22 mouse cellular contexts compared by ENCODE assay signal in genomic region chr1:132922257-132922656, GRCm38 (mm10). TPM values are rescaled to one million over a fixed set of nuclear protein-coding genes. Genes with fewer than 3 reads are reported as not detected.
A peak's percentile ranks its signal among the peaks of the same experiment; 100 is the strongest.
DNase-seq lines count a peak whose midpoint lies in the region; ATAC-seq lines count a peak whose summit lies in the region.
"Had no signal": no experiment of that assay in that cellular context is flagged by ENCODE, and none has a peak within 500 bp of the region (broad histone marks: within the 10 kb centered on the region; RNA-seq: fewer than 3 reads in every experiment).

No protein-coding gene starts in this region.

- DNase-seq in neural tube, embryonic 10.5 days (ENCODE audit: extremely low spot score, low spot score) = no peak
- DNase-seq in hindbrain, embryonic 11.5 days (ENCODE audit: low spot score) = peak; percentile 38
- DNase-seq in midbrain, embryonic 11.5 days (ENCODE audit: low spot score, missing footprints) = peak; percentile 88
- no peak for DNase-seq in embryo, embryonic 11 days
- DNase-seq in MN1 (ENCODE audit: low spot score) = no peak
- DNase-seq in layer of hippocampus, postnatal 10 days (ENCODE audit: low spot score in 2 of 2) = no peak
- DNase-seq: adrenal gland, postnatal 14 days; B cell, adult 2 months; cerebellum, adult 9-11 months; gastrocnemius, postnatal 25 days; heart, postnatal 14 days; spleen, adult 18-20 months; thymus, adult 2 months had no signal

- H3K27me3 ChIP-seq in neural tube, embryonic 13.5 days = no peaks in the 10 kb centered on the region
- H3K27me3 ChIP-seq in hindbrain, embryonic 11.5 days (ENCODE audit: control insufficient read depth, insufficient read depth, low read length) = no peaks in the 10 kb centered on the region; the same call in 1 of the 2 replicates
- no peaks in the 10 kb centered on the region for H3K27me3 ChIP-seq in midbrain, embryonic 11.5 days (ENCODE audit: control insufficient read depth, insufficient read depth, low read length)

- H3K4me2 ChIP-seq in neural tube, embryonic 13.5 days = no peak overlapping the region
- no peak overlapping the region for H3K4me2 ChIP-seq in hindbrain, embryonic 11.5 days (replicated peaks; ENCODE audit: low read depth, low read length)
- H3K4me2 ChIP-seq in midbrain, embryonic 11.5 days = no peak overlapping the region
- H3K4me2 ChIP-seq: limb, embryonic 12.5 days had no signal

- ATAC-seq in neural tube, embryonic 13.5 days (ENCODE audit: low read depth) = peak; percentile 9; the same call in 1 of the 2 replicates
- ATAC-seq in hindbrain, embryonic 11.5 days (ENCODE audit: low FRiP score) = no peak
- ATAC-seq in midbrain, embryonic 11.5 days (ENCODE audit: low FRiP score) = 0 out of 2 replicates have a peak, but pooled peaks have one; percentile 31
- ATAC-seq: activated CD4-positive, CD25-positive, alpha-beta regulatory T cell, adult 4 months; intestine, embryonic 16.5 days; lung, postnatal 0 days; Patski had no signal

- H3K9ac ChIP-seq in neural tube, embryonic 13.5 days = peak overlapping the region; percentile 8; the same call in 1 of the 2 replicates
- no peak overlapping the region for H3K9ac ChIP-seq in hindbrain, embryonic 11.5 days (ENCODE audit: low read depth, low read length)
- no peak overlapping the region for H3K9ac ChIP-seq in midbrain, embryonic 11.5 days (ENCODE audit: low read length)
- H3K9ac ChIP-seq: limb, embryonic 12.5 days; liver, embryonic 14.5 days had no signal

- peaks cover 46% of the 10 kb centered on the region for H3K4me1 ChIP-seq in neural tube, embryonic 13.5 days (replicated peaks)
- peaks cover 13% of the 10 kb centered on the region for H3K4me1 ChIP-seq in hindbrain, embryonic 11.5 days (replicated peaks; ENCODE audit: control insufficient read depth, insufficient read depth, low read length)
- peaks cover 28% of the 10 kb centered on the region for H3K4me1 ChIP-seq in midbrain, embryonic 11.5 days (ENCODE audit: control insufficient read depth, insufficient read depth, low read length)

- 82% methylated on average over 9 of the region's 9 CpGs for WGBS in neural tube, embryonic 13.5 days
- WGBS in hindbrain, embryonic 11.5 days = 87% methylated on average over 9 of the region's 9 CpGs
- 85% methylated on average over 9 of the region's 9 CpGs for WGBS in midbrain, embryonic 11.5 days

- no peaks in the 10 kb centered on the region for H3K36me3 ChIP-seq in neural tube, embryonic 13.5 days
- no peaks in the 10 kb centered on the region for H3K36me3 ChIP-seq in hindbrain, embryonic 11.5 days (ENCODE audit: control insufficient read depth, insufficient read depth, low read length)
- H3K36me3 ChIP-seq in midbrain, embryonic 11.5 days (ENCODE audit: control insufficient read depth, insufficient read depth, low read length) = no peaks in the 10 kb centered on the region
- H3K36me3 ChIP-seq: limb, embryonic 12.5 days had no signal

- H3K27ac ChIP-seq in neural tube, embryonic 13.5 days (replicated peaks) = peak overlapping the region; percentile 76
- H3K27ac ChIP-seq in hindbrain, embryonic 11.5 days (ENCODE audit: low read depth, low read length) = no peak overlapping the region
- H3K27ac ChIP-seq in midbrain, embryonic 11.5 days (ENCODE audit: low read depth, low read length) = no peak overlapping the region
- H3K27ac ChIP-seq: kidney, postnatal 0 days; limb, embryonic 12.5 days; liver, embryonic 14.5 days had no signal

- H3K9me3 ChIP-seq in neural tube, embryonic 13.5 days = no peaks in the 10 kb centered on the region
- H3K9me3 ChIP-seq in hindbrain, embryonic 11.5 days (ENCODE audit: control insufficient read depth, low read length) = no peaks in the 10 kb centered on the region
- no peaks in the 10 kb centered on the region for H3K9me3 ChIP-seq in midbrain, embryonic 11.5 days (ENCODE audit: control insufficient read depth, low read length)
- H3K9me3 ChIP-seq: limb, embryonic 12.5 days had no signal

- no peak overlapping the region for H3K4me3 ChIP-seq in neural tube, embryonic 13.5 days
- H3K4me3 ChIP-seq in hindbrain, embryonic 11.5 days (ENCODE audit: low read depth, low read length) = no peak overlapping the region
- no peak overlapping the region for H3K4me3 ChIP-seq in midbrain, embryonic 11.5 days (ENCODE audit: low read depth, low read length)
- H3K4me3 ChIP-seq: limb, embryonic 12.5 days had no signal

RNA-seq across cellular contexts. Expression of gene Lrrn2, which starts 42.2 kb away (rescaled TPM):
- polyA plus RNA-seq in neural tube, embryonic 13.5 days (2015; fragmentation: Nextera tagmentation; extraction: Ambion mirVana) = 26.0 and 26.8 TPM in 2 replicates
- polyA plus RNA-seq in hindbrain, embryonic 11.5 days (2014; fragmentation: Nextera tagmentation; extraction: Ambion mirVana) = 6.2 and 7.2 TPM in 2 replicates
- 8.0 and 9.4 TPM in 2 replicates for polyA plus RNA-seq in midbrain, embryonic 11.5 days (2014; fragmentation: Nextera tagmentation; extraction: Ambion mirVana)
- total RNA-seq in layer of hippocampus, postnatal 10 days (2021) = 100 to 1,000 TPM; 168 to 185 TPM
- total RNA-seq: megakaryocyte progenitor cell, adult 5-6 weeks had no signal
- polyA plus RNA-seq: activated CD4-positive, CD25-positive, alpha-beta regulatory T cell, adult 4 months; Patski had no signal

Comparison
In these comparisons a context has a peak if more than half of its experiments do, and no peak if none do; other contexts are left out.
1. DNase-seq: peak in hindbrain, embryonic 11.5 days (single experiment) and midbrain, embryonic 11.5 days (single experiment); none in neural tube, embryonic 10.5 days (single experiment), embryo, embryonic 11 days (single experiment), MN1 (single experiment) and layer of hippocampus, postnatal 10 days (0 of 2).